Mouse (Mus musculus) megakaryocyte, embryonic 14.5 days (primary cell): ENCODE results near the gene Btbd3.

Source experiments
- FLI1 ChIP-seq: IDR thresholded peaks from 2 replicates; pipeline ENCODE4 v1.6.1; 2012; ENCODE audit warnings: low read length, inconsistent platforms, mixed read lengths
- GATA1 ChIP-seq: IDR thresholded peaks from 3 replicates; pipeline ENCODE4 v1.6.1; 2012; ENCODE audit warnings: mixed read lengths, low read length, inconsistent platforms, borderline replicate concordance

GRCm38 (mm10) chr2:138294286-138294685 is 37.9 kb downstream of the Btbd3 start:
- TF ChIP-seq GATA1 (no peak), FLI1 (no peak)
